Mouse (Mus musculus) kidney, adult 2 months (tissue): ENCODE results near the gene Gsta3. TPM values are rescaled to one million over a fixed set of nuclear protein-coding genes. Genes with fewer than 3 reads are reported as not detected.

Source experiments
- DNase-seq: peaks from one replicate; pipeline ENCODE4 v3.0.0; 2021
- H3K27ac ChIP-seq: fragments of 200-500 bp; 2 replicates; pipeline ENCODE4 v1.5.1; 2012; ENCODE audit warnings: low read depth, low read length, control low read depth, inconsistent platforms; ENCODE audit not compliant: insufficient read depth
- H3K27me3 ChIP-seq: fragments of 200-500 bp; replicated peaks from 2 replicates; pipeline ENCODE4 v1.6.1; 2012; ENCODE audit warnings: mild to moderate bottlenecking, moderate library complexity, low read length, inconsistent platforms; ENCODE audit not compliant: control insufficient read depth, insufficient read depth
- H3K36me3 ChIP-seq: fragments of 200-500 bp; 2 replicates; pipeline ENCODE4 v1.6.1; 2012; ENCODE audit warnings: mild to moderate bottlenecking, moderate library complexity, low read length, inconsistent platforms; ENCODE audit not compliant: control insufficient read depth, insufficient read depth
- H3K4me1 ChIP-seq: fragments of 200-500 bp; 2 replicates; pipeline ENCODE4 v1.6.1; 2011; ENCODE audit warnings: low read length; ENCODE audit not compliant: control insufficient read depth, insufficient read depth
- H3K4me3 ChIP-seq: fragments of 200-500 bp; 2 replicates; pipeline ENCODE4 v1.5.1; 2011; ENCODE audit warnings: mild to moderate bottlenecking, low read depth, low read length, control low read depth; ENCODE audit not compliant: insufficient read depth
- CTCF ChIP-seq: fragments of 200-500 bp; conservative IDR thresholded peaks from 2 replicates; pipeline ENCODE4 v1.5.1; 2011; ENCODE audit warnings: low read depth, mild to moderate bottlenecking, control low read depth, low read length, moderate library complexity, mixed read lengths; ENCODE audit not compliant: insufficient read depth, insufficient read length
- POLR2A ChIP-seq: fragments of 200-500 bp; IDR thresholded peaks from one replicate; pipeline ENCODE4 v1.6.1; 2011; ENCODE audit warnings: low read depth, low read length, control low read depth
- WGBS: fragments of 180-500 bp; shearing (Covaris S2); methylation state at CpG from one replicate; pipeline ENCODE4 v1.1.7; 2018; 5-methylcytosine and 5-hydroxymethylcytosine counted together
- polyA plus RNA-seq: library from polyadenylated mRNA; depleted of rRNA; stranded (reverse); fragments of >200 nt; gene quantifications from 2 replicates; pipeline ENCODE4 v1.2.3, GENCODE M21; 2012

The Gsta3 gene
- polyA plus RNA-seq, 1 experiment: 109 TPM

GRCm38 (mm10) chr1:21291394-21291793 is 51.0 kb downstream of the Gsta3 start:
- H3K27me3 ChIP-seq: no peaks in the 10 kb centered on the region
- TF ChIP-seq CTCF (no peak), POLR2A (no peak)
- WGBS: 93% methylated on average over 4 of the region's 4 CpGs
- H3K4me1 ChIP-seq: no peaks in the 10 kb centered on the region
- H3K4me3 ChIP-seq: no peak overlapping the region
- DNase-seq: no peak
- no peaks in the 10 kb centered on the region for H3K36me3 ChIP-seq
- H3K27ac ChIP-seq: no peak overlapping the region

GRCm38 (mm10) chr1:21292590-21292989 is 52.2 kb downstream of the Gsta3 start:
- no peaks in the 10 kb centered on the region for H3K4me1 ChIP-seq
- no peaks in the 10 kb centered on the region for H3K36me3 ChIP-seq
- no peaks in the 10 kb centered on the region for H3K27me3 ChIP-seq
- no peak overlapping the region for H3K27ac ChIP-seq
- H3K4me3 ChIP-seq: no peak overlapping the region
- DNase-seq: no peak
- WGBS: 83% methylated on average over 1 of the region's 1 CpGs
- TF ChIP-seq POLR2A (no peak), CTCF (no peak)

GRCm38 (mm10) chr1:21296169-21296568 is 55.8 kb downstream of the Gsta3 start:
- TF ChIP-seq POLR2A (no peak), CTCF (no peak)
- DNase-seq: peak; percentile 26
- WGBS: 92% methylated on average over 1 of the region's 1 CpGs
- H3K36me3 ChIP-seq: no peaks in the 10 kb centered on the region
- H3K27me3 ChIP-seq: no peaks in the 10 kb centered on the region
- no peak overlapping the region for H3K27ac ChIP-seq
- H3K4me1 ChIP-seq: peaks cover 3% of the 10 kb centered on the region
- peak overlapping the region; percentile 4; the same call in 1 of the 2 replicates for H3K4me3 ChIP-seq

DNA sequence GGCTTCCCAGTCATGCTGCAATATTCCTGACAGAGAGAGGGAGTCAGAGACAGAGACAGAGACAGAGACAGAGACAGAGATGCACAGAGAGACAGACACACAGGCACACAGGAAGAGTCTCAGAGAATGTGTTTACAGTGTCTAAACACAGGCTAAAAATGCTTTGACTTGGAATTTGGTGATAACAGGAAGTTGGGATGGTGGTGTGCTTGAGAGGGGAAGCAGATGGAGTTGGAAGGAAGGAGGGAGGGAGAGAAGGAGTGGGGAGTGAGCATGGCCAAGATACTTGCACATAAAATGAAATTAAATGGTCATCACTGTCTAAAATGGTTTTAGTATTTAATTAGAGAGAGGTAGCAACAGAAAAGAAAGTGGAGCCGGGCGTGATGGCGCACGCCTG is 57.7 kb downstream of the Gsta3 start:
- TF ChIP-seq CTCF (no peak), POLR2A (no peak)
- Histone ChIP-seq H3K27ac (no peak overlapping the region), H3K4me3 (peak overlapping the region; percentile 32; the same call in 1 of the 2 replicates), H3K27me3 (no peaks in the 10 kb centered on the region), H3K4me1 (peaks cover 11% of the 10 kb centered on the region), H3K36me3 (no peaks in the 10 kb centered on the region)
- 94% methylated on average over 4 of the region's 4 CpGs for WGBS
- no peak for DNase-seq

GRCm38 (mm10) chr1:21299826-21300225 is 59.4 kb downstream of the Gsta3 start:
- TF ChIP-seq POLR2A (no peak), CTCF (no peak)
- Histone ChIP-seq H3K36me3 (no peaks in the 10 kb centered on the region), H3K27me3 (no peaks in the 10 kb centered on the region), H3K27ac (no peak overlapping the region), H3K4me1 (peaks cover 14% of the 10 kb centered on the region), H3K4me3 (no peak overlapping the region)
- WGBS: 39% methylated on average over 3 of the region's 3 CpGs
- peak; percentile 70 for DNase-seq

GRCm38 (mm10) chr1:21301686-21302085 is 61.3 kb downstream of the Gsta3 start:
- WGBS: 42% methylated on average over 3 of the region's 3 CpGs
- DNase-seq: peak; percentile 65
- peaks cover 29% of the 10 kb centered on the region for H3K4me1 ChIP-seq
- no peak overlapping the region for H3K4me3 ChIP-seq
- no peak overlapping the region for H3K27ac ChIP-seq
- no peak for TF ChIP-seq POLR2A
- TF ChIP-seq CTCF: no peak
- no peaks in the 10 kb centered on the region for H3K36me3 ChIP-seq
- H3K27me3 ChIP-seq: no peaks in the 10 kb centered on the region

DNA sequence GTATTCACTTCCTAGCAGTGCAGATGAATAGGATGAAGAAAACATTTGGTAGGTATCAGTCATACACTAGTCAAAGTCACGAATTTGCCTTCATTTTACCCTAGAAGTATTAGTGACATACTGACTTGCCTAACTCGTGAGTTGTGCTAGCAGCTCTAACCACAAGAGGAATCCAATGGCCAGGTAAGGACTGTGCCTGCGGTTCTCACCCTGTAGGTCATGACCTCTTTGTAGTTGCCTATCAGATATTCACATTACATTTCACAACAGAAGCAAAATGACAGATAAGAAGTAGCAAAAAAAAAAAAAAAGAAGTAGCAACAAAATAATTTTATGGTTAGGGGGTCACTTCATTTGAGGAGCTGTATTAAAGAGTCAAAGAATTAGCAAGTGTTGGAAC is 63.8 kb downstream of the Gsta3 start:
- TF ChIP-seq CTCF (no peak; the same call in 1 of the 2 replicates), POLR2A (no peak)
- WGBS: 84% methylated on average over 3 of the region's 3 CpGs
- Histone ChIP-seq H3K4me3 (no peak overlapping the region), H3K4me1 (peaks cover 29% of the 10 kb centered on the region), H3K36me3 (no peaks in the 10 kb centered on the region), H3K27ac (no peak overlapping the region), H3K27me3 (no peaks in the 10 kb centered on the region)
- no peak for DNase-seq
